Mouse (Mus musculus) C2C12 (cell line): ENCODE data around the gene Duoxa2.
"Not testable (repeated sequence)": the region's sequence is repeated elsewhere in the genome, so short reads cannot be mapped to it uniquely, and the experiment has no call there.

Source experiments
- CEBPB ChIP-seq: IDR thresholded peaks from one replicate; pipeline ENCODE4 v1.6.1; 2011; ENCODE audit warnings: low read depth, mild to moderate bottlenecking, control low read depth, moderate library complexity
- CTCF ChIP-seq: IDR thresholded peaks from one replicate; pipeline ENCODE4 v1.5.1; 2011; ENCODE audit not compliant: control insufficient read depth, insufficient read depth, insufficient read length
- MAX ChIP-seq: IDR thresholded peaks from one replicate; pipeline ENCODE4 v1.6.1; 2011; ENCODE audit warnings: mild to moderate bottlenecking, control low read depth

DNA sequence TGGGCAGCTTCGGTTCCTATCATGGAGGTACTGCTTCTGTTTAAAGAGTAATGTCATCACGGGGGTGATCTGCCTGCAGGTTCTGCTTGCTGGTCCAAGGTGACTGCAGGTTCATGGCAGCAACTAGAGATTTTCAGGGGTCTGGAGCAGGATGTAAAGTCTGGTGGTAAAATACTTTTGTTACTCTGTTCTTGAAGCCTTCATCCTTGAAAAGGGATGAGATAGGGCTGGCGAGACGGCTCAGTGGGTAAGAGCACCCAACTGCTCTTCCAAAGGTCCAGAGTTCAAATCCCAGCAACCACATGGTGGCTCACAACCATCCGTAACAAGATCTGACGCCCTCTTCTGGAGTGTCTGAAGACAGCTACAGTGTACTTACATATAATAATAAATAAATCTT lies 31.6 kb downstream of the Duoxa2 start:
- not testable (repeated sequence) for TF ChIP-seq CTCF, MAX, CEBPB
